Mouse (Mus musculus): ENCODE data around the gene Pex7. TPM values are rescaled to one million over a fixed set of nuclear protein-coding genes. Genes with fewer than 3 reads are reported as not detected.

Gene Pex7
- polyA plus RNA-seq, 1 experiment from 2014 or later, result 51.4 TPM

GRCm38 (mm10) chr10:19900191-19900590 lies 7.3 kb downstream of the Pex7 start:
- Histone ChIP-seq H3K4me1 (ENCODE audit: control insufficient read depth, insufficient read depth, low read length) (no peaks in the 10 kb centered on the region), H3K4me2 (ENCODE audit: low read depth, low read length) (no peak overlapping the region), H3K9ac (ENCODE audit: low read depth, low read length) (no peak overlapping the region), H3K27ac (ENCODE audit: low read length) (no peak overlapping the region), H3K9me3 (ENCODE audit: control insufficient read depth, low read length) (no peaks in the 10 kb centered on the region), H3K27me3 (replicated peaks; ENCODE audit: control insufficient read depth, insufficient read depth, low read length) (no peaks in the 10 kb centered on the region), H3K4me3 (ENCODE audit: low read length) (no peak overlapping the region), H3K36me3 (ENCODE audit: control insufficient read depth, insufficient read depth, low read length) (no peaks in the 10 kb centered on the region)
- ATAC-seq, result no peak
- WGBS, result 56% methylated on average over 2 of the region's 2 CpGs

GRCm38 (mm10) chr10:19893976-19894375 lies 13.5 kb downstream of the Pex7 start:
- Histone ChIP-seq H3K4me1 (ENCODE audit: control insufficient read depth, insufficient read depth, low read length) (no peaks in the 10 kb centered on the region), H3K27me3 (replicated peaks; ENCODE audit: control insufficient read depth, insufficient read depth, low read length) (no peaks in the 10 kb centered on the region), H3K9me3 (ENCODE audit: control insufficient read depth, low read length) (no peaks in the 10 kb centered on the region), H3K9ac (ENCODE audit: low read depth, low read length) (no peak overlapping the region), H3K27ac (ENCODE audit: low read length) (no peak overlapping the region), H3K4me2 (ENCODE audit: low read depth, low read length) (no peak overlapping the region), H3K4me3 (ENCODE audit: low read length) (no peak overlapping the region), H3K36me3 (ENCODE audit: control insufficient read depth, insufficient read depth, low read length) (no peaks in the 10 kb centered on the region)
- 19% methylated on average over 4 of the region's 4 CpGs for WGBS
- no peak for ATAC-seq

GRCm38 (mm10) chr10:19893146-19893545 lies 14.3 kb downstream of the Pex7 start:
- Histone ChIP-seq H3K9ac (ENCODE audit: low read depth, low read length) (no peak overlapping the region), H3K9me3 (ENCODE audit: control insufficient read depth, low read length) (no peaks in the 10 kb centered on the region), H3K4me2 (ENCODE audit: low read depth, low read length) (no peak overlapping the region), H3K27ac (ENCODE audit: low read length) (no peak overlapping the region), H3K4me1 (ENCODE audit: control insufficient read depth, insufficient read depth, low read length) (no peaks in the 10 kb centered on the region), H3K27me3 (replicated peaks; ENCODE audit: control insufficient read depth, insufficient read depth, low read length) (no peaks in the 10 kb centered on the region), H3K36me3 (ENCODE audit: control insufficient read depth, insufficient read depth, low read length) (no peaks in the 10 kb centered on the region), H3K4me3 (ENCODE audit: low read length) (no peak overlapping the region)
- no peak for ATAC-seq
- WGBS, result 56% methylated on average over 6 of the region's 6 CpGs

- Histone ChIP-seq H3K9ac (ENCODE audit: low read depth, low read length) (no peak overlapping the region), H3K36me3 (ENCODE audit: control insufficient read depth, insufficient read depth, low read length) (no peaks in the 10 kb centered on the region), H3K4me2 (ENCODE audit: low read depth, low read length) (no peak overlapping the region), H3K4me3 (ENCODE audit: low read length) (no peak overlapping the region), H3K9me3 (ENCODE audit: control insufficient read depth, low read length) (no peaks in the 10 kb centered on the region), H3K4me1 (ENCODE audit: control insufficient read depth, insufficient read depth, low read length) (no peaks in the 10 kb centered on the region), H3K27me3 (replicated peaks; ENCODE audit: control insufficient read depth, insufficient read depth, low read length) (no peaks in the 10 kb centered on the region), H3K27ac (ENCODE audit: low read length) (no peak overlapping the region)
- 65% methylated on average over 3 of the region's 3 CpGs for WGBS
- ATAC-seq, result no peak
These were observed 15.8 kb downstream of the Pex7 start for GRCm38 (mm10) chr10:19891686-19892085.

- Histone ChIP-seq H3K4me2 (ENCODE audit: low read depth, low read length) (no peak overlapping the region), H3K36me3 (ENCODE audit: control insufficient read depth, insufficient read depth, low read length) (no peaks in the 10 kb centered on the region), H3K9ac (ENCODE audit: low read depth, low read length) (no peak overlapping the region), H3K27me3 (replicated peaks; ENCODE audit: control insufficient read depth, insufficient read depth, low read length) (no peaks in the 10 kb centered on the region), H3K4me1 (ENCODE audit: control insufficient read depth, insufficient read depth, low read length) (no peaks in the 10 kb centered on the region), H3K27ac (ENCODE audit: low read length) (no peak overlapping the region), H3K9me3 (ENCODE audit: control insufficient read depth, low read length) (no peaks in the 10 kb centered on the region), H3K4me3 (ENCODE audit: low read length) (no peak overlapping the region)
- no peak for ATAC-seq
- WGBS, result 89% methylated on average over 3 of the region's 3 CpGs
These were observed 17.6 kb downstream of the Pex7 start for GRCm38 (mm10) chr10:19889908-19890307.

GRCm38 (mm10) chr10:19886249-19886648 lies 21.2 kb downstream of the Pex7 start:
- H3K4me2 ChIP-seq (ENCODE audit: low read depth, low read length), result no peak overlapping the region
- no peaks in the 10 kb centered on the region for H3K9me3 ChIP-seq (ENCODE audit: control insufficient read depth, low read length)
- WGBS, result 83% methylated on average over 3 of the region's 3 CpGs
- no peak overlapping the region for H3K27ac ChIP-seq (ENCODE audit: low read length)
- no peak for ATAC-seq
- H3K4me3 ChIP-seq (ENCODE audit: low read length), result no peak overlapping the region
- H3K36me3 ChIP-seq (ENCODE audit: control insufficient read depth, insufficient read depth, low read length), result no peaks in the 10 kb centered on the region
- no peaks in the 10 kb centered on the region for H3K27me3 ChIP-seq (replicated peaks; ENCODE audit: control insufficient read depth, insufficient read depth, low read length)
- H3K9ac ChIP-seq (ENCODE audit: low read depth, low read length), result no peak overlapping the region
- H3K4me1 ChIP-seq (ENCODE audit: control insufficient read depth, insufficient read depth, low read length), result no peaks in the 10 kb centered on the region

GRCm38 (mm10) chr10:19884409-19884808 lies 23.1 kb downstream of the Pex7 start:
- no peaks in the 10 kb centered on the region for H3K9me3 ChIP-seq (ENCODE audit: control insufficient read depth, low read length)
- H3K4me2 ChIP-seq (ENCODE audit: low read depth, low read length), result no peak overlapping the region
- ATAC-seq, result no peak
- no peak overlapping the region for H3K4me3 ChIP-seq (ENCODE audit: low read length)
- H3K9ac ChIP-seq (ENCODE audit: low read depth, low read length), result no peak overlapping the region
- no peaks in the 10 kb centered on the region for H3K27me3 ChIP-seq (replicated peaks; ENCODE audit: control insufficient read depth, insufficient read depth, low read length)
- no peaks in the 10 kb centered on the region for H3K4me1 ChIP-seq (ENCODE audit: control insufficient read depth, insufficient read depth, low read length)
- 64% methylated on average over 4 of the region's 4 CpGs for WGBS
- no peaks in the 10 kb centered on the region for H3K36me3 ChIP-seq (ENCODE audit: control insufficient read depth, insufficient read depth, low read length)
- H3K27ac ChIP-seq (ENCODE audit: low read length), result no peak overlapping the region

- no peaks in the 10 kb centered on the region for H3K27me3 ChIP-seq (replicated peaks; ENCODE audit: control insufficient read depth, insufficient read depth, low read length)
- H3K4me2 ChIP-seq (ENCODE audit: low read depth, low read length), result no peak overlapping the region
- H3K9ac ChIP-seq (ENCODE audit: low read depth, low read length), result no peak overlapping the region
- no peak for ATAC-seq
- no peak overlapping the region for H3K27ac ChIP-seq (ENCODE audit: low read length)
- H3K4me3 ChIP-seq (ENCODE audit: low read length), result no peak overlapping the region
- no peaks in the 10 kb centered on the region for H3K9me3 ChIP-seq (ENCODE audit: control insufficient read depth, low read length)
- peaks cover 2% of the 10 kb centered on the region; the same call in 1 of the 2 replicates for H3K4me1 ChIP-seq (ENCODE audit: control insufficient read depth, insufficient read depth, low read length)
- WGBS, result 82% methylated on average over 3 of the region's 3 CpGs
- H3K36me3 ChIP-seq (ENCODE audit: control insufficient read depth, insufficient read depth, low read length), result no peaks in the 10 kb centered on the region
These were observed 27.1 kb downstream of the Pex7 start for GRCm38 (mm10) chr10:19880437-19880836.

- no peak overlapping the region for H3K27ac ChIP-seq (ENCODE audit: low read length)
- H3K4me2 ChIP-seq (ENCODE audit: low read depth, low read length), result no peak overlapping the region
- no peak for ATAC-seq
- H3K4me3 ChIP-seq (ENCODE audit: low read length), result no peak overlapping the region
- H3K9ac ChIP-seq (ENCODE audit: low read depth, low read length), result no peak overlapping the region
- H3K9me3 ChIP-seq (ENCODE audit: control insufficient read depth, low read length), result no peaks in the 10 kb centered on the region
- H3K27me3 ChIP-seq (replicated peaks; ENCODE audit: control insufficient read depth, insufficient read depth, low read length), result no peaks in the 10 kb centered on the region
- H3K36me3 ChIP-seq (ENCODE audit: control insufficient read depth, insufficient read depth, low read length), result no peaks in the 10 kb centered on the region
- 40% methylated on average over 6 of the region's 6 CpGs for WGBS
- H3K4me1 ChIP-seq (ENCODE audit: control insufficient read depth, insufficient read depth, low read length), result peaks cover 2% of the 10 kb centered on the region; the same call in 1 of the 2 replicates
These were observed 28.3 kb downstream of the Pex7 start for GRCm38 (mm10) chr10:19879161-19879560.

GRCm38 (mm10) chr10:19877679-19878078 lies 29.8 kb downstream of the Pex7 start:
- H3K27ac ChIP-seq (ENCODE audit: low read length), result no peak overlapping the region
- 79% methylated on average over 9 of the region's 9 CpGs for WGBS
- H3K4me2 ChIP-seq (ENCODE audit: low read depth, low read length), result no peak overlapping the region; the same call in 1 of the 2 replicates
- H3K27me3 ChIP-seq (replicated peaks; ENCODE audit: control insufficient read depth, insufficient read depth, low read length), result no peaks in the 10 kb centered on the region
- no peak for ATAC-seq
- H3K36me3 ChIP-seq (ENCODE audit: control insufficient read depth, insufficient read depth, low read length), result no peaks in the 10 kb centered on the region
- H3K4me3 ChIP-seq (ENCODE audit: low read length), result no peak overlapping the region
- peaks cover 2% of the 10 kb centered on the region; the same call in 1 of the 2 replicates for H3K4me1 ChIP-seq (ENCODE audit: control insufficient read depth, insufficient read depth, low read length)
- H3K9me3 ChIP-seq (ENCODE audit: control insufficient read depth, low read length), result no peaks in the 10 kb centered on the region
- H3K9ac ChIP-seq (ENCODE audit: low read depth, low read length), result no peak overlapping the region

All from intestine, embryonic 16.5 days (tissue).